Mouse (Mus musculus) kidney, postnatal 0 days (tissue): ENCODE data around the gene Nme7. TPM values are rescaled to one million over a fixed set of nuclear protein-coding genes. Genes with fewer than 3 reads are reported as not detected.
A peak's percentile ranks its signal among the peaks of the same experiment; 100 is the strongest.

Experiments
- ATAC-seq: fragments of 200-750 bp; cut with Nextera tagmentation; replicated peaks from 2 replicates; pipeline ENCODE4 v1.8.0; 2017; ENCODE audit warnings: low read depth, moderate number of reproducible peaks, moderate TSS enrichment, moderate library complexity; ENCODE audit not compliant: low FRiP score
- DNase-seq: peaks from one replicate; pipeline ENCODE4 v3.0.0-alpha.2; 2016; ENCODE audit warnings: low spot score
- H3K27ac ChIP-seq: fragments of 300-500 bp; sonication (generic); 2 replicates; pipeline ENCODE4 v1.5.1; 2014; ENCODE audit warnings: mild to moderate bottlenecking
- H3K27me3 ChIP-seq: fragments of 300-500 bp; sonication (generic); 2 replicates; pipeline ENCODE4 v1.6.1; 2014; ENCODE audit warnings: low read length, mixed read lengths; ENCODE audit not compliant: insufficient read depth
- H3K36me3 ChIP-seq: fragments of 300-500 bp; sonication (generic); 2 replicates; pipeline ENCODE4 v1.6.1; 2014; ENCODE audit warnings: low read length, mixed read lengths; ENCODE audit not compliant: insufficient read depth
- H3K4me1 ChIP-seq: fragments of 300-500 bp; sonication (generic); replicated peaks from 2 replicates; pipeline ENCODE4 v1.6.1; 2014; ENCODE audit warnings: antibody characterized with exemption, low read length, mixed read lengths; ENCODE audit not compliant: insufficient read depth
- H3K4me2 ChIP-seq: fragments of 300-500 bp; sonication (generic); 2 replicates; pipeline ENCODE4 v1.6.1; 2014; ENCODE audit warnings: mild to moderate bottlenecking, low read length, moderate library complexity, mixed read lengths
- H3K4me3 ChIP-seq: fragments of 300-500 bp; sonication (generic); replicated peaks from 2 replicates; pipeline ENCODE4 v1.5.1; 2014; ENCODE audit warnings: low read depth, low read length
- H3K9ac ChIP-seq: fragments of 300-500 bp; sonication (generic); 2 replicates; pipeline ENCODE4 v1.6.1; 2014; ENCODE audit warnings: low read depth, low read length
- H3K9me3 ChIP-seq: fragments of 300-500 bp; sonication (generic); replicated peaks from 2 replicates; pipeline ENCODE4 v1.6.1; 2016; ENCODE audit warnings: low read length, inconsistent platforms, mixed read lengths
- CTCF ChIP-seq: IDR thresholded peaks from 2 replicates; pipeline ENCODE4 v1.5.1; 2016; ENCODE audit warnings: antibody characterized with exemption, low read depth, mild to moderate bottlenecking, moderate library complexity
- WGBS: fragments of 180-500 bp; shearing (Covaris S2); extraction: QIAGEN DNeasy Blood & Tissue Kit; methylation state at CpG from one replicate; pipeline ENCODE4 v1.1.7; 2014; 5-methylcytosine and 5-hydroxymethylcytosine counted together
- polyA plus RNA-seq: library from polyadenylated mRNA; unstranded; fragments of >200 nt; fragmentation: Nextera tagmentation; extraction: Ambion mirVana; gene quantifications from 2 replicates; pipeline ENCODE4 v1.2.1, GENCODE M21; 2015

The Nme7 gene
- polyA plus RNA-seq, 1 experiment from 2014 or later, result 42.0 TPM

DNA sequence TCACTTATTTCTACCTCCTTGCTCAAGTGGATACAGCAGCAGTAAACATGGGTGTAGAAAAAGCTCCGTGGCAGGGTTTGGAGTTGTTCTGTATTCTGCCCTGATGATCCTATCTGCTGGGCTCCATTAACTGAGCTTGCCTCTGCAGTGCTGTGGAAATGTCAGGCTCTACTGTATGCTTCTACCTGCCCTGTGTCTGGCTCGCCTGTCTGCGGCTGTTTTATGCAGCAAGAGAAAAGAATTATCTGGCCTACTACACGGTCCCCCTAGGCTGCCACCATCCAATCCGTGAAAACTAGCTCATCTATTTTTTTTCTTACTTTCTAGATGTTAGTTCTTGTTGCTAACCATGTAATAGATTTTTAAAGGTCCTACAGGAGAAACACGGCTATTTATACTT is 81.1 kb downstream of the Nme7 start:
- no peaks in the 10 kb centered on the region for H3K36me3 ChIP-seq
- no peak overlapping the region for H3K4me2 ChIP-seq
- ATAC-seq (no peak), DNase-seq (no peak)
- no peak overlapping the region for H3K27ac ChIP-seq
- H3K9me3 ChIP-seq, result no peaks in the 10 kb centered on the region
- 93% methylated on average over 6 of the region's 6 CpGs for WGBS
- no peaks in the 10 kb centered on the region for H3K27me3 ChIP-seq
- TF ChIP-seq CTCF, result no peak
- H3K4me1 ChIP-seq, result no peaks in the 10 kb centered on the region
- no peak overlapping the region for H3K4me3 ChIP-seq
- no peak overlapping the region for H3K9ac ChIP-seq

DNA sequence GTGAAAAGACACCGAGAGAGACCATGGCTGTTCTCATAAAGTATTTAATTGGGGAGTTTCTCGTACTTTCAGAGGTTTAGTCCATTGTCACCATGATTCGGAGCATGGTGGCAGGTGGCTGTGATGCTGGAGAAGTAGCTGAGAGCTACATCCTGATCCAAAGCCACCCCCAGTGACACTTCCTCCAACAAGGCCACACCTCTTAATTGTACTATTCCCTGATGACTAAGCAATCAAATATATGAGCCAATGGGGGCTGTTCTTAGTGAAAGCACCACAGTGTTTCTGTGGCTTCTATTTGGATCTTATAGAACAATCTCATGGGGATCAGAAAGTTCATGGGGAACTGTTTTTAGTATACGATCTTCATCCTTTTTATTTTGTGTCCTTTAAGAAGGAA is 85.8 kb downstream of the Nme7 start:
- H3K27ac ChIP-seq, result no peak overlapping the region
- ATAC-seq, result no peak
- H3K27me3 ChIP-seq, result no peaks in the 10 kb centered on the region
- H3K4me1 ChIP-seq, result no peaks in the 10 kb centered on the region
- H3K9me3 ChIP-seq, result no peaks in the 10 kb centered on the region
- no peak overlapping the region for H3K4me3 ChIP-seq
- DNase-seq, result no peak
- no peak overlapping the region for H3K9ac ChIP-seq
- WGBS, result 91% methylated on average over 4 of the region's 4 CpGs
- no peak for TF ChIP-seq CTCF
- H3K36me3 ChIP-seq, result no peaks in the 10 kb centered on the region
- no peak overlapping the region for H3K4me2 ChIP-seq

GRCm38 (mm10) chr1:164392176-164392575 is 88.3 kb downstream of the Nme7 start:
- ATAC-seq (no peak), DNase-seq (no peak)
- Histone ChIP-seq H3K27me3 (no peaks in the 10 kb centered on the region), H3K4me3 (no peak overlapping the region), H3K9ac (no peak overlapping the region), H3K27ac (no peak overlapping the region), H3K9me3 (no peaks in the 10 kb centered on the region), H3K4me2 (no peak overlapping the region), H3K4me1 (no peaks in the 10 kb centered on the region), H3K36me3 (no peaks in the 10 kb centered on the region)
- TF ChIP-seq CTCF, result no peak
- WGBS, result 42% methylated on average over 3 of the region's 3 CpGs

DNA sequence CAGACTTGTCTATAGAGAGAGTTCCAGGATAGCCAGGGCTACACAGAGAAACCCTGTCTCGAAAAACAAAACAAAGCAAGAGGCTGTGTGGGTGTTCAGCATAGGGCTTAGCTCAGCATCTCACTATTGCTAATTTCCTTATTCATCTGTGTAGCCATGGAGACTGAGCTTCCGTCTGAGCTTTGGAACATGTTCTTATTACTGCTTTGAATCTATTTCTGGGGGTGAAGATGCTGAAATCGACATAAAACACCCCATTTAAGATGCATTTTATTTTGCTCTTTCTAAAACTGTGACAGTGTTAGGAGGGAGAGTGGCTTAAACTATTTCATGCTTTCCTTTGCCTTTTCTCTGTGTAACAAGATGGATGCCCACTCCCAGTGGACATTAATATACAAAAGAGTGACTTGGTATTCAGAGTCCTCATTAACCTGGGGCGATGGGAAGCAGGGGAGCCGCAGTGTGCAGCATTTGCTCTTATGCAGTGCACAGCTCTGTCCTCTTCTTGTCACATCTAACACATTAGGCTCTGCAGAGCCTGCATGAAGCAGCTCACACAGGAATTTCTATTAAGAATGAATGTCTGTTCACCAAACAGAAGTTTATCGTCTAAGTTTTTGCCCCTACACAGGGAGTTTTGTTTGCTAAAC is 91.3 kb downstream of the Nme7 start:
- ATAC-seq, result no peak
- no peaks in the 10 kb centered on the region for H3K27me3 ChIP-seq
- H3K36me3 ChIP-seq, result no peaks in the 10 kb centered on the region
- no peak for TF ChIP-seq CTCF
- H3K4me3 ChIP-seq, result no peak overlapping the region
- H3K9ac ChIP-seq, result no peak overlapping the region
- H3K27ac ChIP-seq, result no peak overlapping the region
- no peaks in the 10 kb centered on the region for H3K9me3 ChIP-seq
- DNase-seq, result no peak
- WGBS, result 89% methylated on average over 6 of the region's 6 CpGs
- no peaks in the 10 kb centered on the region for H3K4me1 ChIP-seq
- H3K4me2 ChIP-seq, result no peak overlapping the region

GRCm38 (mm10) chr1:164397672-164398071 is 93.8 kb downstream of the Nme7 start:
- H3K36me3 ChIP-seq, result no peaks in the 10 kb centered on the region
- no peak for DNase-seq
- TF ChIP-seq CTCF, result no peak
- no peak overlapping the region for H3K27ac ChIP-seq
- 43% methylated on average over 4 of the region's 4 CpGs for WGBS
- H3K27me3 ChIP-seq, result no peaks in the 10 kb centered on the region
- no peak overlapping the region for H3K4me2 ChIP-seq
- no peak overlapping the region for H3K4me3 ChIP-seq
- H3K9ac ChIP-seq, result no peak overlapping the region
- ATAC-seq, result peak; percentile 73; the same call in 1 of the 2 replicates
- H3K9me3 ChIP-seq, result no peaks in the 10 kb centered on the region
- H3K4me1 ChIP-seq, result no peaks in the 10 kb centered on the region

DNA sequence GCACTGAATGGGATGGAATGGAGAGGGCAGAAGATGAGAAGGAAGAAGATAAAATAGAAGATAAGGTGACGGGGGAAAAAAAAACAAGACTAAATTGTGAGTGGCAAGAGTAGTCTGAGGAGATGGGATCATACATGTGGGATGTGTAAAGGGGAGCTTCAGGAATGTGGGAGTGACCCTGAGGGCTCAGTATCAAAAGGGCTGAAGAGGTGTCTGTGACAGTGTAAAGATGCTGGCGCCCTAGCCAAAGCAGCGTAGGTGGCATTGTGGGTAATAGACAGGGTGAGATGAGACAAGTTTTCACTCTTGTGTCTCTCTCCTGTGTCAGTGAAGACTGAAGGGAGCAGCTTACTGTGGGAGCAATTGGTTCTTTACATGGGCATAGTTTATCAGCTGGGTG is 95.7 kb downstream of the Nme7 start:
- H3K9me3 ChIP-seq, result no peaks in the 10 kb centered on the region
- DNase-seq, result no peak
- H3K36me3 ChIP-seq, result no peaks in the 10 kb centered on the region
- H3K9ac ChIP-seq, result no peak overlapping the region
- no peak overlapping the region for H3K4me3 ChIP-seq
- WGBS, result 78% methylated on average over 3 of the region's 3 CpGs
- H3K4me2 ChIP-seq, result no peak overlapping the region
- no peak overlapping the region for H3K27ac ChIP-seq
- TF ChIP-seq CTCF, result no peak
- H3K27me3 ChIP-seq, result no peaks in the 10 kb centered on the region
- no peak for ATAC-seq
- no peaks in the 10 kb centered on the region for H3K4me1 ChIP-seq

- peak; percentile 70 for DNase-seq
These were observed 101.5 kb downstream of the Nme7 start for GRCm38 (mm10) chr1:164405385-164405802.

More at GRCm38 (mm10) chr1:164405385-164405802, 101.5 kb downstream of the Nme7 start:
- no peak overlapping the region for H3K4me3 ChIP-seq
- H3K36me3 ChIP-seq, result no peaks in the 10 kb centered on the region
- H3K4me2 ChIP-seq, result no peak overlapping the region
- TF ChIP-seq CTCF, result no peak
- WGBS, result 32% methylated on average over 5 of the region's 5 CpGs
- H3K9ac ChIP-seq, result no peak overlapping the region
- peak; percentile 81 for ATAC-seq
- 0 out of 2 replicates have a peak, but pooled peaks cover 1% of the 10 kb centered on the region for H3K4me1 ChIP-seq
- peak overlapping the region; percentile 54; the same call in 1 of the 2 replicates for H3K27ac ChIP-seq
- H3K27me3 ChIP-seq, result no peaks in the 10 kb centered on the region
- no peaks in the 10 kb centered on the region for H3K9me3 ChIP-seq
